Mouse (Mus musculus) olfactory bulb, adult 2 months (tissue): ENCODE measurements at regions not wholly inside any gene's neighbourhood (a gene's known extent, or its start where the extent isn't known, plus 50 kb on each side); places are given as distances from the start of the nearest gene placed in this dataset.

Experiments
- CTCF ChIP-seq: fragments of 200-500 bp; IDR thresholded peaks from 2 replicates; pipeline ENCODE4 v1.5.1; 2012; ENCODE audit warnings: low read depth, mild to moderate bottlenecking, low read length, moderate library complexity; ENCODE audit not compliant: insufficient read depth
- POLR2A ChIP-seq: fragments of 200-500 bp; IDR thresholded peaks from 2 replicates; pipeline ENCODE4 v1.6.1; 2012; ENCODE audit warnings: mild to moderate bottlenecking, low read depth, low read length, moderate library complexity; ENCODE audit not compliant: insufficient read depth

DNA sequence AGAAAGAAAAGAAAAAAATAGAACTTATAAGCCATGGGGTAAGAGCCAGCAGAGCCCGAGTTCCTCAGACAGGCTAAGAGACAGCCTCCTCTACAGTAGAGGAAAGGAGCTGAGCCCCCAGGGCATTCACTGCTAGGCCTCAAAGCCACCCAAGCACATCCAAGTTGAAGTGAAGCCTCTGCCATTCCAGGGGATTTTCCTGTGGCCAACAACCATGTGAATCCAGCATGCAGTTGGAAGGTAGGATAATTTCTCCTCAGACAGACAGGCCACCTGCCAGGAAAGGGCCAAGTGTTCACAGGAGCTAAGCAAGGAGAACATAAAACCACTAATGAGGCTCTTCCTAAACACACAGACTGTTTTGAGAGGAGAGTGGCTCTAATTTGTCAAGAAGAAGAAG, 199.6 kb upstream of the Cdyl start:
- TF ChIP-seq POLR2A, result no peak
- TF ChIP-seq CTCF, result no peak
